Mouse (Mus musculus): ENCODE measurements around the gene Kank1. TPM values are rescaled to one million over a fixed set of nuclear protein-coding genes. Genes with fewer than 3 reads are reported as not detected.
A peak's percentile ranks its signal among the peaks of the same experiment; 100 is the strongest.

Kank1 gene
- total RNA-seq, 2 experiments from 2014 or later = 15.0 to 15.2 TPM

GRCm38 (mm10) chr19:25253198-25253597, 16.4 kb downstream of the Kank1 start:
- DNase-seq = no peak

GRCm38 (mm10) chr19:25253628-25254027, 16.9 kb downstream of the Kank1 start:
- no peak for DNase-seq

- no peak for DNase-seq
Measured at GRCm38 (mm10) chr19:25258321-25258720, 21.5 kb downstream of the Kank1 start.

- no peak for DNase-seq
Measured at GRCm38 (mm10) chr19:25266181-25266580, 29.4 kb downstream of the Kank1 start.

GRCm38 (mm10) chr19:25267247-25267646, 30.5 kb downstream of the Kank1 start:
- no peak for DNase-seq

- DNase-seq = no peak
Measured at GRCm38 (mm10) chr19:25268532-25268931, 31.8 kb downstream of the Kank1 start.

- no peak for DNase-seq
Measured at GRCm38 (mm10) chr19:25271591-25271990, 34.8 kb downstream of the Kank1 start.

GRCm38 (mm10) chr19:25273179-25273578, 36.4 kb downstream of the Kank1 start:
- no peak for DNase-seq

GRCm38 (mm10) chr19:25276600-25277395, 40.0 kb downstream of the Kank1 start:
- no peak for DNase-seq

GRCm38 (mm10) chr19:25277761-25278160, 41.0 kb downstream of the Kank1 start:
- no peak for DNase-seq

- no peak for DNase-seq
Measured at GRCm38 (mm10) chr19:25279603-25280002, 42.8 kb downstream of the Kank1 start.

- no peak for DNase-seq
Measured at GRCm38 (mm10) chr19:25283665-25284064, 46.9 kb downstream of the Kank1 start.

- DNase-seq = peak; percentile 11
Measured at GRCm38 (mm10) chr19:25285756-25286538, 49.2 kb downstream of the Kank1 start.

- DNase-seq = no peak
Measured at GRCm38 (mm10) chr19:25290991-25291520, 54.3 kb downstream of the Kank1 start.

- no peak for DNase-seq
Measured at GRCm38 (mm10) chr19:25295207-25295606, 58.4 kb downstream of the Kank1 start.

GRCm38 (mm10) chr19:25297269-25297668, 60.5 kb downstream of the Kank1 start:
- no peak for DNase-seq

- DNase-seq = no peak
Measured at GRCm38 (mm10) chr19:25299852-25300670, 63.3 kb downstream of the Kank1 start.

- no peak for DNase-seq
Measured at GRCm38 (mm10) chr19:25301189-25301588, 64.4 kb downstream of the Kank1 start.

GRCm38 (mm10) chr19:25306277-25306676, 69.5 kb downstream of the Kank1 start:
- no peak for DNase-seq

GRCm38 (mm10) chr19:25308156-25308555, 71.4 kb downstream of the Kank1 start:
- DNase-seq = no peak

GRCm38 (mm10) chr19:25308763-25309162, 72.0 kb downstream of the Kank1 start:
- no peak for DNase-seq

- DNase-seq = no peak
Measured at GRCm38 (mm10) chr19:25310989-25311388, 74.2 kb downstream of the Kank1 start.
